22 mouse cellular contexts compared by ENCODE assay signal in genomic region chr15:26888170-26888569, GRCm38 (mm10). TPM values are rescaled to one million over a fixed set of nuclear protein-coding genes. Genes with fewer than 3 reads are reported as not detected.
DNase-seq lines count a peak whose midpoint lies in the region; TF ChIP-seq lines count a peak whose summit lies in the region.
"Had no signal": no experiment of that assay in that cellular context is flagged by ENCODE, and none has a peak within 500 bp of the region (broad histone marks: within the 10 kb centered on the region; RNA-seq: fewer than 3 reads in every experiment).

No protein-coding gene starts in this region.

- H3K4me3 ChIP-seq in C2C12 (ENCODE audit: insufficient read depth, poor library complexity, severe bottlenecking), result no peak overlapping the region
- no peak overlapping the region for H3K4me3 ChIP-seq in myocyte
- H3K4me3 ChIP-seq: embryonic facial prominence, embryonic 12.5 days; embryonic facial prominence, embryonic 15.5 days; forebrain, embryonic 13.5 days; forebrain, embryonic 15.5 days had no signal

- TF ChIP-seq POLR2A in myocyte (IDR thresholded peaks at IDR 0.05; ENCODE audit: insufficient read length, low read depth), result no peak

- H3K4me2 ChIP-seq in myocyte (ENCODE audit: low read depth), result no peak overlapping the region
- H3K4me2 ChIP-seq: embryonic facial prominence, embryonic 12.5 days; embryonic facial prominence, embryonic 15.5 days; forebrain, embryonic 13.5 days; forebrain, embryonic 15.5 days had no signal

- H3K79me3 ChIP-seq in C2C12 (ENCODE audit: low read depth), result no peaks in the 10 kb centered on the region

- intact Hi-C loops in left cerebral cortex, postnatal 14 days (cut with DNase I), result no loop called here

- H3K79me2 ChIP-seq in C2C12 (ENCODE audit: control insufficient read depth, insufficient read depth) (no peaks in the 10 kb centered on the region), myocyte (ENCODE audit: control insufficient read depth, insufficient read depth) (peaks cover 8% of the 10 kb centered on the region)

- H3ac ChIP-seq in C2C12 (ENCODE audit: control insufficient read depth, insufficient read length, low read depth) (no peak overlapping the region), myocyte (ENCODE audit: control insufficient read depth, insufficient read length) (no peak overlapping the region)

- no peaks in the 10 kb centered on the region for H3K36me3 ChIP-seq in C2C12 (ENCODE audit: control insufficient read depth, insufficient read depth)
- H3K36me3 ChIP-seq in myocyte (ENCODE audit: control insufficient read depth, insufficient read depth), result no peaks in the 10 kb centered on the region
- H3K36me3 ChIP-seq: embryonic facial prominence, embryonic 12.5 days; embryonic facial prominence, embryonic 15.5 days; forebrain, embryonic 15.5 days had no signal

- peak; percentile 15 for DNase-seq in adrenal gland, adult 2 months
- DNase-seq in adrenal gland, postnatal 10 days, result no peak
- DNase-seq in adrenal gland, postnatal 36 days, result peak; percentile 12
- DNase-seq in adrenal gland, postnatal 25 days, result no peak
- no peak for DNase-seq in left cerebral cortex, postnatal 14 days (ENCODE audit: low spot score in 2 of 2)
- DNase-seq: B cell, adult 2 months; cerebellum, adult 11 months; cerebellum, adult 18-20 months; cerebellum, adult 8-10 months; cerebellum, adult 9-11 months; cerebellum, postnatal 14 days; cerebellum, postnatal 36 days; embryo, embryonic 11 days; forebrain, postnatal 0 days had no signal

- TF ChIP-seq CTCF in C2C12 (IDR thresholded peaks at IDR 0.05; ENCODE audit: control insufficient read depth, insufficient read depth, insufficient read length), result no peak

- no peaks in the 10 kb centered on the region for H3K27me3 ChIP-seq in C2C12 (ENCODE audit: control insufficient read depth, insufficient read depth, insufficient read length)
- H3K27me3 ChIP-seq in myocyte (ENCODE audit: control insufficient read depth, insufficient read depth, insufficient read length), result no peaks in the 10 kb centered on the region
- H3K27me3 ChIP-seq: embryonic facial prominence, embryonic 12.5 days; embryonic facial prominence, embryonic 15.5 days; forebrain, embryonic 13.5 days; forebrain, embryonic 15.5 days had no signal

TF ChIP-seq in C2C12, 6 proteins besides CTCF, POLR2A, EP300 and RAD21:
- TF ChIP-seq MAX (IDR thresholded peaks at IDR 0.05) (no peak), CEBPB (IDR thresholded peaks at IDR 0.05; ENCODE audit: low read depth) (peak; percentile 60)

TF ChIP-seq in myocyte, 11 proteins besides CTCF, POLR2A, EP300 and RAD21:
- TF ChIP-seq REST (IDR thresholded peaks at IDR 0.05; ENCODE audit: insufficient read depth, insufficient read length), result no peak
- TF ChIP-seq CEBPB (IDR thresholded peaks at IDR 0.05; ENCODE audit: insufficient read depth, poor library complexity, severe bottlenecking), result peak; percentile 54; the same call in 1 of the 2 replicates

RNA-seq across cellular contexts. Expression of gene Fbxl7, which starts 7.2 kb away (rescaled TPM):
- total RNA-seq in adrenal gland, adult 2 months (2021), result 10 to 100 TPM; 10.8 to 11.2 TPM
- 9.6 and 11.9 TPM in 2 replicates for polyA plus RNA-seq in adrenal gland, adult 2 months (2012; rRNA removed)
- total RNA-seq in adrenal gland, postnatal 10 days (2021), result 10 to 100 TPM in 1 of 2 experiments, 1 to 10 TPM in 1; 9.2 to 14.1 TPM
- total RNA-seq in adrenal gland, postnatal 36 days (2021), result 10 to 100 TPM; 13.4 to 13.5 TPM
- 15.5 and 15.8 TPM in 2 replicates for total RNA-seq in adrenal gland, postnatal 25 days (2021)
- polyA plus RNA-seq in C2C12 (2012; fragmentation: generic; extraction: Trizol) (4.2 TPM), myocyte (2012; fragmentation: generic; extraction: Trizol) (8.3 TPM)
- 1 to 10 TPM; 2.7 to 3.2 TPM for total RNA-seq in left cerebral cortex, postnatal 14 days (2021)
- total RNA-seq: common myeloid progenitor, adult 5-6 weeks; MEL had no signal

Comparison
In these comparisons a context has a peak if more than half of its experiments do, and no peak if none do; other contexts are left out.
1. DNase-seq: peak in adrenal gland, adult 2 months (single experiment) and adrenal gland, postnatal 36 days (2 of 2); none in adrenal gland, postnatal 10 days (single experiment), adrenal gland, postnatal 25 days (single experiment) and left cerebral cortex, postnatal 14 days (0 of 2).